Mouse (Mus musculus) 3T3-L1 (cell line): ENCODE results near the gene Gm49510.
A peak's percentile ranks its signal among the peaks of the same experiment; 100 is the strongest.

ENCODE experiments used
- DNase-seq: peaks from one replicate; pipeline ENCODE4 v3.0.0-alpha.2; 2015; ENCODE audit warnings: low read depth, low spot score

Gene Gm49510

GRCm38 (mm10) chr15:78942663-78943062, 43.2 kb downstream of the Gm49510 start:
- peak; percentile 88 for DNase-seq

- no peak for DNase-seq
These were observed 46.8 kb downstream of the Gm49510 start for GRCm38 (mm10) chr15:78946232-78946631.

GRCm38 (mm10) chr15:78947657-78948056, 48.2 kb downstream of the Gm49510 start, which contains the start of gene Triobp:
Triobp (plus strand) TSS chr15:78947724.
- peak; percentile 92 for DNase-seq

GRCm38 (mm10) chr15:78948152-78948725, 48.8 kb downstream of the Gm49510 start:
- no peak for DNase-seq

GRCm38 (mm10) chr15:78948883-78949282, 49.4 kb downstream of the Gm49510 start:
- no peak for DNase-seq

- DNase-seq = no peak
These were observed 56.2 kb downstream of the Gm49510 start for GRCm38 (mm10) chr15:78955663-78956062.

GRCm38 (mm10) chr15:78956351-78956750, 56.9 kb downstream of the Gm49510 start:
- peak; percentile 39 for DNase-seq

- no peak for DNase-seq
These were observed 57.6 kb downstream of the Gm49510 start for GRCm38 (mm10) chr15:78957021-78957420.

GRCm38 (mm10) chr15:78959537-78959936, 60.1 kb downstream of the Gm49510 start:
- DNase-seq = no peak

GRCm38 (mm10) chr15:78960088-78960487, 60.6 kb downstream of the Gm49510 start:
- peak; percentile 94 for DNase-seq

GRCm38 (mm10) chr15:78962885-78963284, 63.4 kb downstream of the Gm49510 start:
- peak; percentile 87 for DNase-seq
